Mouse (Mus musculus) intestine, embryonic 14.5 days (tissue): ENCODE results near the gene Mettl11b. TPM values are rescaled to one million over a fixed set of nuclear protein-coding genes. Genes with fewer than 3 reads are reported as not detected.

Experiments
- ATAC-seq: fragments of 200-750 bp; cut with Nextera tagmentation; replicated peaks from 2 replicates; pipeline ENCODE4 v1.8.0; 2017; ENCODE audit warnings: low read depth, moderate number of reproducible peaks, moderate TSS enrichment, moderate library complexity; ENCODE audit not compliant: low FRiP score, low TSS enrichment
- DNase-seq: peaks from one replicate; pipeline ENCODE4 v3.0.0-alpha.2; 2018; ENCODE audit warnings: low spot score
- H3K27ac ChIP-seq: fragments of 300-500 bp; sonication (generic); 2 replicates; pipeline ENCODE4 v1.5.1; 2014; ENCODE audit warnings: low read depth, mild to moderate bottlenecking, control low read depth
- H3K27me3 ChIP-seq: fragments of 300-500 bp; sonication (generic); replicated peaks from 2 replicates; pipeline ENCODE4 v1.6.1; 2014; ENCODE audit warnings: low read length, control low read depth; ENCODE audit not compliant: control insufficient read depth, insufficient read depth
- H3K36me3 ChIP-seq: fragments of 300-500 bp; sonication (generic); 2 replicates; pipeline ENCODE4 v1.6.1; 2014; ENCODE audit warnings: low read length, control low read depth; ENCODE audit not compliant: control insufficient read depth, insufficient read depth
- H3K4me1 ChIP-seq: fragments of 300-500 bp; sonication (generic); replicated peaks from 2 replicates; pipeline ENCODE4 v1.6.1; 2014; ENCODE audit warnings: low read length, control low read depth, mixed read lengths; ENCODE audit not compliant: control insufficient read depth, insufficient read depth
- H3K4me2 ChIP-seq: fragments of 300-500 bp; sonication (generic); 2 replicates; pipeline ENCODE4 v1.6.1; 2014; ENCODE audit warnings: low read length
- H3K4me3 ChIP-seq: fragments of 300-500 bp; sonication (generic); 2 replicates; pipeline ENCODE4 v1.5.1; 2014; ENCODE audit warnings: low read depth, low read length, control low read depth, mixed read lengths
- H3K9ac ChIP-seq: fragments of 300-500 bp; sonication (generic); 2 replicates; pipeline ENCODE4 v1.6.1; 2014; ENCODE audit warnings: mild to moderate bottlenecking, low read length
- H3K9me3 ChIP-seq: fragments of 300-500 bp; sonication (generic); 2 replicates; pipeline ENCODE4 v1.6.1; 2016; ENCODE audit warnings: low read length, control low read depth; ENCODE audit not compliant: control insufficient read depth
- WGBS: fragments of 180-500 bp; shearing (Covaris S2); extraction: QIAGEN DNeasy Blood & Tissue Kit; methylation state at CpG from one replicate; pipeline ENCODE4 v1.1.7; 2014; 5-methylcytosine and 5-hydroxymethylcytosine counted together
- polyA plus RNA-seq: library from polyadenylated mRNA; unstranded; fragments of >200 nt; fragmentation: Nextera tagmentation; extraction: Ambion mirVana; gene quantifications from 2 replicates; pipeline ENCODE4 v1.2.1, GENCODE M21; 2014

Gene Mettl11b
- polyA plus RNA-seq, 1 experiment from 2014 or later = not detected

DNA sequence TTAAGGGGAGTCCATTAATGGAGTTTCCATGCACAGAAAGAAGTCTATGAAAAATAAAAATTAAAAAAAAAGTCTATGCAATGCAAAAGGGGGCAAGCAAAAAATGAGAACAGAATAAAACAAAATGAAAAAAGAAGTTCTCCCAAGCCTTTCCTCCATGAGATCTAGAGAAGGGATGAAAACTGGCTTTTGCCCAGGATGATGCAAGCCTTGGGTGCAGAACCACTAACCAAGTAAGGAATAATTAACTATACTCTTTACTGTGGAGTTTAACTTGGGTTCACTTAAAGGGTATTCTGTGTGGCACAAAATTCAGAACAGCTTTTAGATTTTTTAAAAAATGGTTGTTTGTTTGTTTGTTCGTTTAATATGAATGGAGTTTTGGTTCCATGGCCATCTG is 62.6 kb downstream of the Mettl11b start:
- Histone ChIP-seq H3K4me3 (no peak overlapping the region), H3K36me3 (no peaks in the 10 kb centered on the region), H3K9ac (no peak overlapping the region), H3K27me3 (no peaks in the 10 kb centered on the region), H3K27ac (no peak overlapping the region), H3K4me1 (no peaks in the 10 kb centered on the region), H3K4me2 (no peak overlapping the region), H3K9me3 (no peaks in the 10 kb centered on the region)
- no peak for ATAC-seq
- 81% methylated on average over 1 of the region's 1 CpGs for WGBS
- DNase-seq = no peak

GRCm38 (mm10) chr1:163658535-163658928 is 66.5 kb downstream of the Mettl11b start:
- H3K4me2 ChIP-seq = no peak overlapping the region
- H3K9ac ChIP-seq = no peak overlapping the region
- H3K36me3 ChIP-seq = no peaks in the 10 kb centered on the region
- ATAC-seq = no peak
- no peak overlapping the region for H3K27ac ChIP-seq
- no peak overlapping the region for H3K4me3 ChIP-seq
- no peaks in the 10 kb centered on the region for H3K9me3 ChIP-seq
- DNase-seq = no peak
- H3K27me3 ChIP-seq = no peaks in the 10 kb centered on the region
- H3K4me1 ChIP-seq = no peaks in the 10 kb centered on the region

- DNase-seq = no peak
- Histone ChIP-seq H3K4me3 (no peak overlapping the region), H3K9me3 (no peaks in the 10 kb centered on the region), H3K27me3 (no peaks in the 10 kb centered on the region), H3K27ac (no peak overlapping the region), H3K4me1 (no peaks in the 10 kb centered on the region), H3K36me3 (no peaks in the 10 kb centered on the region), H3K4me2 (no peak overlapping the region), H3K9ac (no peak overlapping the region)
- ATAC-seq = no peak
- WGBS = 46% methylated on average over 7 of the region's 7 CpGs
Observed at GRCm38 (mm10) chr1:163657766-163658534, 67.1 kb downstream of the Mettl11b start.

GRCm38 (mm10) chr1:163657056-163657455 is 68.0 kb downstream of the Mettl11b start:
- no peak for ATAC-seq
- 12% methylated on average over 2 of the region's 2 CpGs for WGBS
- Histone ChIP-seq H3K9ac (no peak overlapping the region), H3K27ac (no peak overlapping the region), H3K9me3 (no peaks in the 10 kb centered on the region), H3K4me3 (no peak overlapping the region), H3K4me2 (no peak overlapping the region), H3K36me3 (no peaks in the 10 kb centered on the region), H3K27me3 (no peaks in the 10 kb centered on the region), H3K4me1 (no peaks in the 10 kb centered on the region)
- no peak for DNase-seq

- H3K4me2 ChIP-seq = no peak overlapping the region
- H3K4me3 ChIP-seq = no peak overlapping the region
- WGBS = 95% methylated on average over 5 of the region's 5 CpGs
- ATAC-seq (no peak), DNase-seq (no peak)
- H3K27me3 ChIP-seq = no peaks in the 10 kb centered on the region
- no peak overlapping the region for H3K27ac ChIP-seq
- H3K9ac ChIP-seq = no peak overlapping the region
- no peaks in the 10 kb centered on the region for H3K4me1 ChIP-seq
- no peaks in the 10 kb centered on the region for H3K9me3 ChIP-seq
- H3K36me3 ChIP-seq = no peaks in the 10 kb centered on the region
Observed at GRCm38 (mm10) chr1:163656432-163656831, 68.6 kb downstream of the Mettl11b start.

Other genes starting within 250 kb of the Mettl11b start
- 32.4 and 38.4 TPM in 2 replicates for gene Kifap3, start 54.4 kb upstream of the Mettl11b start, polyA plus RNA-seq
- gene Scyl3, start 203.9 kb upstream of the Mettl11b start, polyA plus RNA-seq = 15.7 and 18.5 TPM in 2 replicates